Mouse (Mus musculus) midbrain, embryonic 14.5 days (tissue): Measurements from ENCODE around the gene Doc2g. TPM values are rescaled to one million over a fixed set of nuclear protein-coding genes. Genes with fewer than 3 reads are reported as not detected.
"Not testable (repeated sequence)": the region's sequence is repeated elsewhere in the genome, so short reads cannot be mapped to it uniquely, and the experiment has no call there.

Experiments
- ATAC-seq: fragments of 200-750 bp; cut with Nextera tagmentation; 2 replicates; pipeline ENCODE4 v1.8.0; 2017; ENCODE audit warnings: moderate number of reproducible peaks, moderate library complexity; ENCODE audit not compliant: low FRiP score, low TSS enrichment
- DNase-seq: peaks from one replicate; pipeline ENCODE4 v3.0.0-alpha.2; 2015
- H3K27ac ChIP-seq: fragments of 300-500 bp; sonication (generic); replicated peaks from 2 replicates; pipeline ENCODE4 v1.5.1; 2014; ENCODE audit warnings: mild to moderate bottlenecking, low read depth, low read length, moderate library complexity
- H3K27me3 ChIP-seq: fragments of 300-500 bp; sonication (generic); 2 replicates; pipeline ENCODE4 v1.6.1; 2014; ENCODE audit warnings: low read length, control low read depth, mixed read lengths; ENCODE audit not compliant: control insufficient read depth, insufficient read depth
- H3K36me3 ChIP-seq: fragments of 300-500 bp; sonication (generic); 2 replicates; pipeline ENCODE4 v1.6.1; 2014; ENCODE audit warnings: low read length, control low read depth; ENCODE audit not compliant: control insufficient read depth, insufficient read depth
- H3K4me1 ChIP-seq: fragments of 300-500 bp; sonication (generic); 2 replicates; pipeline ENCODE4 v1.6.1; 2014; ENCODE audit warnings: mild to moderate bottlenecking, antibody characterized with exemption, low read length, control low read depth; ENCODE audit not compliant: control insufficient read depth, insufficient read depth
- H3K4me2 ChIP-seq: fragments of 300-500 bp; sonication (generic); 2 replicates; pipeline ENCODE4 v1.6.1; 2014; ENCODE audit warnings: mild to moderate bottlenecking, low read length, moderate library complexity
- H3K4me3 ChIP-seq: fragments of 300-500 bp; sonication (generic); replicated peaks from 2 replicates; pipeline ENCODE4 v1.5.1; 2014; ENCODE audit warnings: low read depth, low read length
- H3K9ac ChIP-seq: fragments of 300-500 bp; sonication (generic); replicated peaks from 2 replicates; pipeline ENCODE4 v1.6.1; 2014; ENCODE audit warnings: mild to moderate bottlenecking, low read length, moderate library complexity
- H3K9me3 ChIP-seq: fragments of 300-500 bp; sonication (generic); 2 replicates; pipeline ENCODE4 v1.6.1; 2016; ENCODE audit warnings: low read length, control low read depth, mixed read lengths; ENCODE audit not compliant: control insufficient read depth
- WGBS: fragments of 180-500 bp; shearing (Covaris S2); extraction: QIAGEN DNeasy Blood & Tissue Kit; methylation state at CpG from one replicate; pipeline ENCODE4 v1.1.7; 2014; 5-methylcytosine and 5-hydroxymethylcytosine counted together
- polyA plus RNA-seq: library from polyadenylated mRNA; unstranded; fragments of >200 nt; fragmentation: Nextera tagmentation; extraction: Ambion mirVana; gene quantifications from 2 replicates; pipeline ENCODE4 v1.2.1, GENCODE M21; 2014

The Doc2g gene
- polyA plus RNA-seq: 5.7 and 7.1 TPM in 2 replicates

GRCm38 (mm10) chr19:4003112-4003511 lies at the start of gene Doc2g:
TSS of gene Doc2g (plus strand) at chr19:4003313.
- H3K4me2 ChIP-seq: no peak within 1 kb of the TSS
- H3K27me3 ChIP-seq: no peaks in the 10 kb centered on the region
- H3K9me3 ChIP-seq: no peaks in the 10 kb centered on the region
- peaks cover 16% of the 10 kb centered on the region for H3K4me1 ChIP-seq
- H3K27ac ChIP-seq: no peak within 1 kb of the TSS
- no peak within 1 kb of the TSS for H3K4me3 ChIP-seq
- ATAC-seq: no peak
- H3K9ac ChIP-seq: no peak within 1 kb of the TSS
- H3K36me3 ChIP-seq: peaks cover 31% of the 10 kb centered on the region
- WGBS: 86% methylated on average over 1 of the region's 1 CpGs
- DNase-seq: no peak

GRCm38 (mm10) chr19:3955033-3955432 lies 48.1 kb upstream of the Doc2g start:
- Histone ChIP-seq H3K9me3 (no peaks in the 10 kb centered on the region), H3K4me3 (no peak overlapping the region), H3K36me3 (no peaks in the 10 kb centered on the region), H3K27ac (no peak overlapping the region), H3K4me1 (no peaks in the 10 kb centered on the region), H3K4me2 (no peak overlapping the region), H3K9ac (no peak overlapping the region), H3K27me3 (no peaks in the 10 kb centered on the region)
- 86% methylated on average over 3 of the region's 3 CpGs for WGBS
- no peak for ATAC-seq
- DNase-seq: no peak

GRCm38 (mm10) chr19:3955804-3956203 lies 47.3 kb upstream of the Doc2g start:
- WGBS: 60% methylated on average over 4 of the region's 4 CpGs
- ATAC-seq: no peak
- no peaks in the 10 kb centered on the region for H3K27me3 ChIP-seq
- no peak overlapping the region for H3K4me2 ChIP-seq
- no peaks in the 10 kb centered on the region for H3K9me3 ChIP-seq
- H3K36me3 ChIP-seq: no peaks in the 10 kb centered on the region
- H3K4me3 ChIP-seq: no peak overlapping the region
- no peak for DNase-seq
- no peak overlapping the region for H3K27ac ChIP-seq
- no peak overlapping the region for H3K9ac ChIP-seq
- no peaks in the 10 kb centered on the region for H3K4me1 ChIP-seq

GRCm38 (mm10) chr19:3957296-3958036 lies 45.6 kb upstream of the Doc2g start:
- not testable (repeated sequence) for H3K27me3 ChIP-seq, ATAC-seq, DNase-seq, H3K4me1 ChIP-seq, H3K9ac ChIP-seq, H3K36me3 ChIP-seq, H3K4me2 ChIP-seq, H3K9me3 ChIP-seq, H3K4me3 ChIP-seq, H3K27ac ChIP-seq
- WGBS: 79% methylated on average over 5 of the region's 5 CpGs

- no peak within 1 kb of the TSS for H3K4me2 ChIP-seq
- no peaks in the 10 kb centered on the region for H3K27me3 ChIP-seq
- DNase-seq (no peak), ATAC-seq (no peak)
- H3K9me3 ChIP-seq: no peaks in the 10 kb centered on the region
- H3K9ac ChIP-seq: no peak within 1 kb of the TSS
- H3K36me3 ChIP-seq: no peaks in the 10 kb centered on the region
- WGBS: 79% methylated on average over 4 of the region's 4 CpGs
- H3K27ac ChIP-seq: no peak within 1 kb of the TSS
- H3K4me1 ChIP-seq: no peaks in the 10 kb centered on the region
- H3K4me3 ChIP-seq: no peak within 1 kb of the TSS
Measured at GRCm38 (mm10) chr19:3958470-3958869, 44.6 kb upstream of the Doc2g start, which contains the start of gene Aldh3b3. TSS of gene Aldh3b3 (plus strand) at chr19:3958645.

- Histone ChIP-seq H3K9ac (no peak overlapping the region), H3K9me3 (no peaks in the 10 kb centered on the region), H3K4me3 (no peak overlapping the region), H3K36me3 (no peaks in the 10 kb centered on the region), H3K4me1 (no peaks in the 10 kb centered on the region), H3K4me2 (no peak overlapping the region), H3K27me3 (no peaks in the 10 kb centered on the region), H3K27ac (no peak overlapping the region)
- no peak for ATAC-seq
- DNase-seq: no peak
Measured at GRCm38 (mm10) chr19:3959030-3959429, 44.1 kb upstream of the Doc2g start.

GRCm38 (mm10) chr19:3960211-3960610 lies 42.9 kb upstream of the Doc2g start:
- Histone ChIP-seq H3K36me3 (no peaks in the 10 kb centered on the region), H3K27me3 (no peaks in the 10 kb centered on the region), H3K9ac (no peak overlapping the region), H3K27ac (no peak overlapping the region), H3K9me3 (no peaks in the 10 kb centered on the region), H3K4me3 (no peak overlapping the region), H3K4me1 (no peaks in the 10 kb centered on the region), H3K4me2 (no peak overlapping the region)
- WGBS: 90% methylated on average over 5 of the region's 5 CpGs
- ATAC-seq: no peak
- no peak for DNase-seq

GRCm38 (mm10) chr19:3961805-3962204 lies 41.3 kb upstream of the Doc2g start:
- H3K4me3 ChIP-seq, H3K27ac ChIP-seq, H3K36me3 ChIP-seq, DNase-seq, H3K4me2 ChIP-seq, H3K9ac ChIP-seq, H3K4me1 ChIP-seq, H3K27me3 ChIP-seq, ATAC-seq, H3K9me3 ChIP-seq: not testable (repeated sequence)
- WGBS: 83% methylated on average over 6 of the region's 6 CpGs

GRCm38 (mm10) chr19:3962469-3962868 lies 40.6 kb upstream of the Doc2g start:
- H3K4me3 ChIP-seq: no peak overlapping the region
- H3K9me3 ChIP-seq: no peaks in the 10 kb centered on the region
- H3K4me2 ChIP-seq: no peak overlapping the region
- H3K27me3 ChIP-seq: no peaks in the 10 kb centered on the region
- H3K27ac ChIP-seq: no peak overlapping the region
- WGBS: 11% methylated on average over 2 of the region's 2 CpGs
- H3K4me1 ChIP-seq: no peaks in the 10 kb centered on the region
- no peak overlapping the region for H3K9ac ChIP-seq
- ATAC-seq (no peak), DNase-seq (no peak)
- H3K36me3 ChIP-seq: no peaks in the 10 kb centered on the region
